Mouse (Mus musculus): ENCODE results near the gene Ldlrad3.

Gene Ldlrad3

GRCm38 (mm10) chr2:102185069-102185950, 875 bp downstream of the Ldlrad3 start:
- peak; percentile 52 to 69 for DNase-seq

- DNase-seq: no peak
Measured at GRCm38 (mm10) chr2:102183720-102184480, 2.3 kb downstream of the Ldlrad3 start.

- DNase-seq: no peak
Measured at GRCm38 (mm10) chr2:102181459-102181858, 4.7 kb downstream of the Ldlrad3 start.

GRCm38 (mm10) chr2:102176434-102176772, 9.8 kb downstream of the Ldlrad3 start:
- DNase-seq: no peak

GRCm38 (mm10) chr2:102175741-102176433, 10.3 kb downstream of the Ldlrad3 start:
- DNase-seq: no peak

- DNase-seq: no peak
Measured at GRCm38 (mm10) chr2:102172458-102172857, 13.7 kb downstream of the Ldlrad3 start.

- DNase-seq: peak; percentile 41 to 66
Measured at GRCm38 (mm10) chr2:102166550-102167325, 19.4 kb downstream of the Ldlrad3 start.

- no peak for DNase-seq
Measured at GRCm38 (mm10) chr2:102163106-102163505, 23.1 kb downstream of the Ldlrad3 start.

GRCm38 (mm10) chr2:102157555-102157954, 28.6 kb downstream of the Ldlrad3 start:
- no peak for DNase-seq

- no peak for DNase-seq
Measured at GRCm38 (mm10) chr2:102157010-102157409, 29.2 kb downstream of the Ldlrad3 start.

GRCm38 (mm10) chr2:102156460-102156859, 29.7 kb downstream of the Ldlrad3 start:
- peak; percentile 25 to 47 for DNase-seq

GRCm38 (mm10) chr2:102155306-102156015, 30.7 kb downstream of the Ldlrad3 start:
- no peak for DNase-seq

- peak; percentile 42 to 57 for DNase-seq
Measured at GRCm38 (mm10) chr2:102154771-102155211, 31.4 kb downstream of the Ldlrad3 start.

GRCm38 (mm10) chr2:102154328-102154727, 31.9 kb downstream of the Ldlrad3 start:
- DNase-seq: no peak

GRCm38 (mm10) chr2:102153516-102153915, 32.7 kb downstream of the Ldlrad3 start:
- DNase-seq: no peak

GRCm38 (mm10) chr2:102152851-102153250, 33.3 kb downstream of the Ldlrad3 start:
- no peak for DNase-seq

- no peak for DNase-seq
Measured at GRCm38 (mm10) chr2:102149058-102149457, 37.1 kb downstream of the Ldlrad3 start.

- DNase-seq: no peak
Measured at GRCm38 (mm10) chr2:102148093-102148492, 38.1 kb downstream of the Ldlrad3 start.

GRCm38 (mm10) chr2:102147561-102147960, 38.6 kb downstream of the Ldlrad3 start:
- no peak for DNase-seq

- no peak for DNase-seq
Measured at GRCm38 (mm10) chr2:102146386-102146785, 39.8 kb downstream of the Ldlrad3 start.

- DNase-seq: no peak
Measured at GRCm38 (mm10) chr2:102145036-102145435, 41.1 kb downstream of the Ldlrad3 start.

GRCm38 (mm10) chr2:102144311-102144710, 41.9 kb downstream of the Ldlrad3 start:
- no peak for DNase-seq
